20 mouse cellular contexts compared by ENCODE assay signal in genomic region chr4:147586511-147587473, GRCm38 (mm10). TPM values are rescaled to one million over a fixed set of nuclear protein-coding genes. Genes with fewer than 3 reads are reported as not detected.
DNase-seq lines count a peak whose midpoint lies in the region; ATAC-seq and TF ChIP-seq lines count a peak whose summit lies in the region.
"Had no signal": no experiment of that assay in that cellular context is flagged by ENCODE, and none has a peak within 500 bp of the region (broad histone marks: within the 10 kb centered on the region; RNA-seq: fewer than 3 reads in every experiment).

No protein-coding gene starts in this region.

- H3K27me3 ChIP-seq in forebrain, embryonic 12.5 days: no peaks in the 10 kb centered on the region
- no peaks in the 10 kb centered on the region for H3K27me3 ChIP-seq in forebrain, postnatal 0 days (ENCODE audit: insufficient read depth, low read length)
- H3K27me3 ChIP-seq in intestine, embryonic 14.5 days (replicated peaks; ENCODE audit: control insufficient read depth, insufficient read depth, low read length): no peaks in the 10 kb centered on the region
- H3K27me3 ChIP-seq in intestine, embryonic 15.5 days (replicated peaks): no peaks in the 10 kb centered on the region
- H3K27me3 ChIP-seq in midbrain, embryonic 14.5 days (ENCODE audit: control insufficient read depth, insufficient read depth, low read length): no peaks in the 10 kb centered on the region
- H3K27me3 ChIP-seq in midbrain, embryonic 15.5 days (replicated peaks): no peaks in the 10 kb centered on the region
- no peaks in the 10 kb centered on the region for H3K27me3 ChIP-seq in stomach, postnatal 0 days (ENCODE audit: control insufficient read depth, insufficient read depth, low read length)
- H3K27me3 ChIP-seq: limb, embryonic 12.5 days; neural tube, embryonic 15.5 days had no signal

- DNase-seq in forebrain, postnatal 0 days: no peak
- no peak for DNase-seq in intestine, embryonic 14.5 days (ENCODE audit: low spot score)
- DNase-seq in midbrain, embryonic 14.5 days: no peak
- no peak for DNase-seq in stomach, postnatal 0 days (ENCODE audit: low spot score)
- no peak for DNase-seq in Muller cell, postnatal 12 days (ENCODE audit: inconsistent ontology term)
- DNase-seq: adrenal gland, postnatal 14 days; cerebellum, postnatal 14 days; gastrocnemius, postnatal 10 days; kidney, adult 2 months; layer of hippocampus, postnatal 36 days; lung, postnatal 14 days; right cerebral cortex, adult 18-20 months had no signal

- H3K27ac ChIP-seq in forebrain, embryonic 12.5 days: no peak overlapping the region
- H3K27ac ChIP-seq in forebrain, postnatal 0 days (ENCODE audit: low read depth, low read length): no peak overlapping the region
- H3K27ac ChIP-seq in intestine, embryonic 14.5 days (ENCODE audit: low read depth): no peak overlapping the region
- no peak overlapping the region for H3K27ac ChIP-seq in intestine, embryonic 15.5 days
- no peak overlapping the region for H3K27ac ChIP-seq in midbrain, embryonic 14.5 days (replicated peaks; ENCODE audit: low read depth, low read length)
- no peak overlapping the region for H3K27ac ChIP-seq in midbrain, embryonic 15.5 days
- no peak overlapping the region for H3K27ac ChIP-seq in stomach, postnatal 0 days (replicated peaks)
- H3K27ac ChIP-seq: limb, embryonic 12.5 days; neural tube, embryonic 15.5 days had no signal

- no peaks in the 10 kb centered on the region for H3K4me1 ChIP-seq in forebrain, embryonic 12.5 days
- H3K4me1 ChIP-seq in forebrain, postnatal 0 days (ENCODE audit: insufficient read depth): no peaks in the 10 kb centered on the region
- H3K4me1 ChIP-seq in intestine, embryonic 14.5 days (replicated peaks; ENCODE audit: control insufficient read depth, insufficient read depth, low read length): no peaks in the 10 kb centered on the region
- no peaks in the 10 kb centered on the region for H3K4me1 ChIP-seq in intestine, embryonic 15.5 days (replicated peaks)
- H3K4me1 ChIP-seq in midbrain, embryonic 14.5 days (ENCODE audit: control insufficient read depth, insufficient read depth, low read length): no peaks in the 10 kb centered on the region
- H3K4me1 ChIP-seq in midbrain, embryonic 15.5 days: no peaks in the 10 kb centered on the region
- H3K4me1 ChIP-seq in stomach, postnatal 0 days (replicated peaks; ENCODE audit: control insufficient read depth, insufficient read depth): no peaks in the 10 kb centered on the region
- H3K4me1 ChIP-seq: limb, embryonic 12.5 days; neural tube, embryonic 15.5 days had no signal

- no peak for TF ChIP-seq CTCF in forebrain, postnatal 0 days (IDR thresholded peaks at IDR 0.05; ENCODE audit: low read depth)
- no peak for TF ChIP-seq CTCF in stomach, postnatal 0 days (IDR thresholded peaks at IDR 0.05; ENCODE audit: low read depth)

- TF ChIP-seq EP300 in stomach, postnatal 0 days (optimal IDR thresholded peaks at IDR 0.05): no peak

- no peak overlapping the region for H3K4me2 ChIP-seq in forebrain, embryonic 12.5 days
- no peak overlapping the region for H3K4me2 ChIP-seq in forebrain, postnatal 0 days (ENCODE audit: low read depth)
- no peak overlapping the region for H3K4me2 ChIP-seq in intestine, embryonic 14.5 days (ENCODE audit: low read length)
- H3K4me2 ChIP-seq in intestine, embryonic 15.5 days (replicated peaks): no peak overlapping the region
- no peak overlapping the region for H3K4me2 ChIP-seq in midbrain, embryonic 14.5 days (ENCODE audit: low read length)
- H3K4me2 ChIP-seq in midbrain, embryonic 15.5 days: no peak overlapping the region
- H3K4me2 ChIP-seq in stomach, postnatal 0 days (replicated peaks; ENCODE audit: low read depth): no peak overlapping the region
- H3K4me2 ChIP-seq: limb, embryonic 12.5 days; neural tube, embryonic 15.5 days had no signal

- H3K9ac ChIP-seq in forebrain, embryonic 12.5 days: no peak overlapping the region
- H3K9ac ChIP-seq in forebrain, postnatal 0 days: no peak overlapping the region
- H3K9ac ChIP-seq in intestine, embryonic 14.5 days (ENCODE audit: low read length): no peak overlapping the region
- H3K9ac ChIP-seq in intestine, embryonic 15.5 days: no peak overlapping the region
- no peak overlapping the region for H3K9ac ChIP-seq in midbrain, embryonic 14.5 days (replicated peaks; ENCODE audit: low read length)
- no peak overlapping the region for H3K9ac ChIP-seq in midbrain, embryonic 15.5 days
- H3K9ac ChIP-seq in stomach, postnatal 0 days (ENCODE audit: low read length): no peak overlapping the region
- H3K9ac ChIP-seq: limb, embryonic 12.5 days; neural tube, embryonic 15.5 days had no signal

- H3K36me3 ChIP-seq in forebrain, embryonic 12.5 days (replicated peaks): no peaks in the 10 kb centered on the region
- no peaks in the 10 kb centered on the region for H3K36me3 ChIP-seq in forebrain, postnatal 0 days (ENCODE audit: insufficient read depth)
- H3K36me3 ChIP-seq in intestine, embryonic 14.5 days (ENCODE audit: control insufficient read depth, insufficient read depth, low read length): no peaks in the 10 kb centered on the region
- H3K36me3 ChIP-seq in intestine, embryonic 15.5 days: no peaks in the 10 kb centered on the region
- no peaks in the 10 kb centered on the region for H3K36me3 ChIP-seq in midbrain, embryonic 14.5 days (ENCODE audit: control insufficient read depth, insufficient read depth, low read length)
- no peaks in the 10 kb centered on the region for H3K36me3 ChIP-seq in midbrain, embryonic 15.5 days (replicated peaks)
- H3K36me3 ChIP-seq in stomach, postnatal 0 days (ENCODE audit: control insufficient read depth, insufficient read depth, low read length): no peaks in the 10 kb centered on the region
- H3K36me3 ChIP-seq: limb, embryonic 12.5 days; neural tube, embryonic 15.5 days had no signal

- H3K9me3 ChIP-seq in forebrain, embryonic 12.5 days: peaks cover 31% of the 10 kb centered on the region
- H3K9me3 ChIP-seq in forebrain, postnatal 0 days (ENCODE audit: low read length): peaks cover 22% of the 10 kb centered on the region
- H3K9me3 ChIP-seq in intestine, embryonic 14.5 days (ENCODE audit: control insufficient read depth, low read length): peaks cover 14% of the 10 kb centered on the region
- H3K9me3 ChIP-seq in intestine, embryonic 15.5 days: peaks cover 4% of the 10 kb centered on the region; the same call in 1 of the 2 replicates
- peaks cover 34% of the 10 kb centered on the region for H3K9me3 ChIP-seq in midbrain, embryonic 14.5 days (ENCODE audit: control insufficient read depth, low read length)
- peaks cover 37% of the 10 kb centered on the region for H3K9me3 ChIP-seq in midbrain, embryonic 15.5 days
- H3K9me3 ChIP-seq in stomach, postnatal 0 days (ENCODE audit: control insufficient read depth, low read length): 0 out of 2 replicates have a peak, but pooled peaks cover 5% of the 10 kb centered on the region

- WGBS in forebrain, embryonic 12.5 days: 58% methylated on average over 1 of the region's 1 CpGs
- 47% methylated on average over 1 of the region's 1 CpGs for WGBS in forebrain, postnatal 0 days
- 75% methylated on average over 1 of the region's 1 CpGs for WGBS in intestine, embryonic 14.5 days
- 52% methylated on average over 1 of the region's 1 CpGs for WGBS in intestine, embryonic 15.5 days
- 57% methylated on average over 1 of the region's 1 CpGs for WGBS in midbrain, embryonic 14.5 days
- 64% methylated on average over 1 of the region's 1 CpGs for WGBS in midbrain, embryonic 15.5 days
- WGBS in stomach, postnatal 0 days: 59% methylated on average over 1 of the region's 1 CpGs

- 0 out of 2 replicates have a peak, but pooled peaks have one; percentile 58 for ATAC-seq in forebrain, embryonic 12.5 days (ENCODE audit: low FRiP score)
- no peak for ATAC-seq in forebrain, postnatal 0 days
- peak; percentile 36; the same call in 1 of the 2 replicates for ATAC-seq in intestine, embryonic 14.5 days (replicated peaks; ENCODE audit: low FRiP score, low TSS enrichment, low read depth)
- no peak for ATAC-seq in intestine, embryonic 15.5 days
- peak; percentile 57 for ATAC-seq in midbrain, embryonic 14.5 days (ENCODE audit: low FRiP score, low TSS enrichment)
- no peak for ATAC-seq in midbrain, embryonic 15.5 days (replicated peaks)
- ATAC-seq in stomach, postnatal 0 days (ENCODE audit: low FRiP score, low TSS enrichment): 0 out of 2 replicates have a peak, but pooled peaks have one; percentile 45
- ATAC-seq: forebrain, embryonic 14.5 days had no signal

- no peak overlapping the region for H3K4me3 ChIP-seq in forebrain, embryonic 12.5 days (replicated peaks)
- no peak overlapping the region for H3K4me3 ChIP-seq in forebrain, postnatal 0 days (ENCODE audit: low read depth, low read length)
- no peak overlapping the region for H3K4me3 ChIP-seq in intestine, embryonic 14.5 days (ENCODE audit: low read depth, low read length)
- no peak overlapping the region for H3K4me3 ChIP-seq in intestine, embryonic 15.5 days (replicated peaks)
- no peak overlapping the region for H3K4me3 ChIP-seq in midbrain, embryonic 14.5 days (replicated peaks; ENCODE audit: low read depth, low read length)
- H3K4me3 ChIP-seq in midbrain, embryonic 15.5 days: no peak overlapping the region
- H3K4me3 ChIP-seq in stomach, postnatal 0 days (ENCODE audit: low read depth, low read length): no peak overlapping the region
- H3K4me3 ChIP-seq: limb, embryonic 12.5 days; neural tube, embryonic 15.5 days had no signal

RNA-seq across cellular contexts. Expression of gene Zfp985, which starts 33.7 kb away (rescaled TPM):
- polyA plus RNA-seq in forebrain, embryonic 12.5 days (2016; fragmentation: Nextera tagmentation; extraction: Ambion mirVana): 0.09 TPM in 1 of 2 replicates, not detected in the other
- total RNA-seq in forebrain, postnatal 0 days (2014; rRNA removed): 0.38 TPM in 1 of 2 replicates, not detected in the other
- 0.10 TPM in 1 of 2 replicates, not detected in the other for polyA plus RNA-seq in forebrain, postnatal 0 days (2015; fragmentation: Nextera tagmentation; extraction: Ambion mirVana)
- polyA plus RNA-seq in intestine, embryonic 14.5 days (2014; fragmentation: Nextera tagmentation; extraction: Ambion mirVana): 0.55 and 0.81 TPM in 2 replicates
- polyA plus RNA-seq in intestine, embryonic 15.5 days (2015; fragmentation: Nextera tagmentation; extraction: Ambion mirVana): 0.33 and 0.49 TPM in 2 replicates
- 0.30 TPM in 1 of 2 replicates, not detected in the other for polyA plus RNA-seq in midbrain, embryonic 14.5 days (2014; fragmentation: Nextera tagmentation; extraction: Ambion mirVana)
- 0.10 TPM in 1 of 2 replicates, not detected in the other for polyA plus RNA-seq in midbrain, embryonic 15.5 days (2015; fragmentation: Nextera tagmentation; extraction: Ambion mirVana)
- 0.06 and 0.12 TPM in 2 replicates for polyA plus RNA-seq in stomach, postnatal 0 days (2015; fragmentation: Nextera tagmentation; extraction: Ambion mirVana)
- total RNA-seq: gastrocnemius, postnatal 10 days; layer of hippocampus, postnatal 36 days had no signal
- polyA plus RNA-seq: kidney, adult 2 months; large intestine, adult 2 months; spleen, adult 2 months had no signal

RNA-seq across cellular contexts. Expression of gene Gm16503, which starts 46.8 kb away (rescaled TPM):
- 0.26 and 0.46 TPM in 2 replicates for polyA plus RNA-seq in forebrain, embryonic 12.5 days (2016; fragmentation: Nextera tagmentation; extraction: Ambion mirVana)
- 0.69 and 1.8 TPM in 2 replicates for total RNA-seq in forebrain, postnatal 0 days (2014; rRNA removed)
- polyA plus RNA-seq in forebrain, postnatal 0 days (2015; fragmentation: Nextera tagmentation; extraction: Ambion mirVana): 0.08 and 0.28 TPM in 2 replicates
- 0.39 and 0.53 TPM in 2 replicates for polyA plus RNA-seq in intestine, embryonic 14.5 days (2014; fragmentation: Nextera tagmentation; extraction: Ambion mirVana)
- 0.24 and 0.30 TPM in 2 replicates for polyA plus RNA-seq in intestine, embryonic 15.5 days (2015; fragmentation: Nextera tagmentation; extraction: Ambion mirVana)
- 0.72 and 0.79 TPM in 2 replicates for polyA plus RNA-seq in midbrain, embryonic 14.5 days (2014; fragmentation: Nextera tagmentation; extraction: Ambion mirVana)
- polyA plus RNA-seq in midbrain, embryonic 15.5 days (2015; fragmentation: Nextera tagmentation; extraction: Ambion mirVana): 0.65 and 0.86 TPM in 2 replicates
- 0.08 and 0.13 TPM in 2 replicates for polyA plus RNA-seq in stomach, postnatal 0 days (2015; fragmentation: Nextera tagmentation; extraction: Ambion mirVana)
- polyA plus RNA-seq: large intestine, adult 2 months; spleen, adult 2 months had no signal

RNA-seq across cellular contexts. Expression of gene Zfp979, which starts 55.5 kb away (rescaled TPM):
- polyA plus RNA-seq in forebrain, embryonic 12.5 days (2016; fragmentation: Nextera tagmentation; extraction: Ambion mirVana): 1.7 and 2.1 TPM in 2 replicates
- 1.9 and 4.0 TPM in 2 replicates for total RNA-seq in forebrain, postnatal 0 days (2014; rRNA removed)
- polyA plus RNA-seq in forebrain, postnatal 0 days (2015; fragmentation: Nextera tagmentation; extraction: Ambion mirVana): 0.86 and 1.6 TPM in 2 replicates
- polyA plus RNA-seq in intestine, embryonic 14.5 days (2014; fragmentation: Nextera tagmentation; extraction: Ambion mirVana): 3.2 and 3.3 TPM in 2 replicates
- polyA plus RNA-seq in intestine, embryonic 15.5 days (2015; fragmentation: Nextera tagmentation; extraction: Ambion mirVana): 2.6 and 2.7 TPM in 2 replicates
- polyA plus RNA-seq in midbrain, embryonic 14.5 days (2014; fragmentation: Nextera tagmentation; extraction: Ambion mirVana): 1.8 and 3.6 TPM in 2 replicates
- 1.8 and 2.1 TPM in 2 replicates for polyA plus RNA-seq in midbrain, embryonic 15.5 days (2015; fragmentation: Nextera tagmentation; extraction: Ambion mirVana)
- polyA plus RNA-seq in stomach, postnatal 0 days (2015; fragmentation: Nextera tagmentation; extraction: Ambion mirVana): 0.70 and 0.84 TPM in 2 replicates

Comparison
In these comparisons a context has a peak if more than half of its experiments do, and no peak if none do; other contexts are left out.
1. ATAC-seq: peak in forebrain, embryonic 12.5 days (single experiment), intestine, embryonic 14.5 days (single experiment), midbrain, embryonic 14.5 days (single experiment) and stomach, postnatal 0 days (single experiment); none in forebrain, postnatal 0 days (single experiment), intestine, embryonic 15.5 days (single experiment) and midbrain, embryonic 15.5 days (single experiment).